Mouse (Mus musculus) hindbrain, embryonic 14.5 days (tissue): Measurements from ENCODE around the gene Pex14. TPM values are rescaled to one million over a fixed set of nuclear protein-coding genes. Genes with fewer than 3 reads are reported as not detected.

ENCODE experiments used
- ATAC-seq: fragments of 200-750 bp; cut with Nextera tagmentation; 2 replicates; pipeline ENCODE4 v1.8.0; 2017; ENCODE audit warnings: moderate number of reproducible peaks, mild to moderate bottlenecking, moderate TSS enrichment, moderate library complexity; ENCODE audit not compliant: low FRiP score
- DNase-seq: peaks from one replicate; pipeline ENCODE4 v3.0.0-alpha.2; 2015; ENCODE audit warnings: low spot score
- H3K27ac ChIP-seq: fragments of 300-500 bp; sonication (generic); 2 replicates; pipeline ENCODE4 v1.5.1; 2014; ENCODE audit warnings: mild to moderate bottlenecking, moderate library complexity
- H3K27me3 ChIP-seq: fragments of 300-500 bp; sonication (generic); 2 replicates; pipeline ENCODE4 v1.6.1; 2014; ENCODE audit warnings: mild to moderate bottlenecking, low read length, mixed read lengths; ENCODE audit not compliant: control insufficient read depth, insufficient read depth
- H3K36me3 ChIP-seq: fragments of 300-500 bp; sonication (generic); replicated peaks from 2 replicates; pipeline ENCODE4 v1.6.1; 2014; ENCODE audit not compliant: control insufficient read depth, insufficient read depth
- H3K4me1 ChIP-seq: fragments of 300-500 bp; sonication (generic); replicated peaks from 2 replicates; pipeline ENCODE4 v1.6.1; 2014; ENCODE audit warnings: antibody characterized with exemption, low read length, mixed read lengths; ENCODE audit not compliant: control insufficient read depth, insufficient read depth
- H3K4me2 ChIP-seq: fragments of 300-500 bp; sonication (generic); replicated peaks from 2 replicates; pipeline ENCODE4 v1.6.1; 2014; ENCODE audit warnings: mild to moderate bottlenecking, moderate library complexity
- H3K4me3 ChIP-seq: fragments of 300-500 bp; sonication (generic); replicated peaks from 2 replicates; pipeline ENCODE4 v1.5.1; 2014; ENCODE audit warnings: mild to moderate bottlenecking, low read length
- H3K9ac ChIP-seq: fragments of 300-500 bp; sonication (generic); 2 replicates; pipeline ENCODE4 v1.6.1; 2014
- H3K9me3 ChIP-seq: fragments of 300-500 bp; sonication (generic); 2 replicates; pipeline ENCODE4 v1.6.1; 2016; ENCODE audit warnings: low read length; ENCODE audit not compliant: control insufficient read depth
- WGBS: fragments of 180-500 bp; shearing (Covaris S2); extraction: QIAGEN DNeasy Blood & Tissue Kit; methylation state at CpG from one replicate; pipeline ENCODE4 v1.1.7; 2014; 5-methylcytosine and 5-hydroxymethylcytosine counted together
- polyA plus RNA-seq: library from polyadenylated mRNA; unstranded; fragments of >200 nt; fragmentation: Nextera tagmentation; extraction: Ambion mirVana; gene quantifications from 2 replicates; pipeline ENCODE4 v1.2.1, GENCODE M21; 2014

Gene Pex14
- polyA plus RNA-seq, 1 experiment from 2014 or later, result 47.0 TPM

DNA sequence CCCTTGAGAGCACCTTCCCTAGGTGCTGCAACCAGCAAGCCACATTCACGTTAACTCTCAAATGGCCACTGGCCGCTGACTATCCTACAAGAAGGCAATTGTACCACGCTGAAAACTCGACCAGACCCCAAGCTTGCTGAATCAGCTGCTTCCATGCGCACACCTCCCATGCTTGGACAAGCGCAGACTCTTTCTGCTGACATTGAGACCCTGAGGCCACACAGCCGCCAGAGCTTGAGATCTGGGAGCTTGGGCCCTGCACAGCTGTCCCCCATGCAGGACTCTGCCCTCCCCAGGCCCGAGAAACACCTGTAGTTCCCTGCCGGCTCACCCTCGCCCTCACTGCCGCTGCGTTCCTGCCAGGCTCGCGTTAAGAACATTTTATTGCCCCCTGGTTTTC is 127.0 kb downstream of the Pex14 start:
- peaks cover 12% of the 10 kb centered on the region for H3K4me1 ChIP-seq
- no peaks in the 10 kb centered on the region for H3K27me3 ChIP-seq
- ATAC-seq (no peak), DNase-seq (no peak)
- H3K36me3 ChIP-seq, result no peaks in the 10 kb centered on the region
- no peak overlapping the region for H3K27ac ChIP-seq
- no peaks in the 10 kb centered on the region for H3K9me3 ChIP-seq
- H3K9ac ChIP-seq, result no peak overlapping the region
- WGBS, result 82% methylated on average over 14 of the region's 14 CpGs
- H3K4me3 ChIP-seq, result no peak overlapping the region
- no peak overlapping the region for H3K4me2 ChIP-seq

DNA sequence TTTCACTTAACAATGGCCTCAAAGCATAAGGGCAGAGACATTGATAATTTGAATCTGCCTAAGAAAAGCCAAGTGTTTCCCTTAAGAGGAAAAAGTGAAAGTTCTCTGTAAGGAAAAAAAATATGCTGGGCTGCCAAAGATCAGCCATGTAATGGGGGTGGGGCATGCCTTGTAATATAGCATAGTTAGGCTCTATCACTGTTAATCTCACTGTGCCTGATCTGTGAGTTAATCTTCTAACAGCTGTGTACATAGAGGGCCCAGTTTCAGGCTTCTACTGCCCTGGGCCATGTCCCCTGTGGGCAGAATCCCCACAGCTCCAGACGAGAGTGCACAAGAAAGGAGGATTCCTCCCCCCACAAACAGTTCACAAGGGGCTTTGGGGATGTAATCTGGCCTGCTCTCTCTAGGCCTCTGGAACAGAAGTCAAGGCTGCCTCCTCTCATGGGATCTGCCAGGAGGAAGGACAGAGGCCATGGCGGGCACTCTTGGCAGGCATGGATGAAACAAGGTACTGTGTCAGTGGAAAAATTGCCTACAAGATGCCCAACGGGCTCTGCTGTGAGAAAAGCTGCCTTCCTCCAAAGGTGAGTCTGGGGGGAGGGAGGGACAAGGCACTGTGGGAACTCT is 127.9 kb downstream of the Pex14 start:
- ATAC-seq (no peak), DNase-seq (no peak)
- Histone ChIP-seq H3K4me3 (no peak overlapping the region), H3K27ac (no peak overlapping the region), H3K9ac (no peak overlapping the region), H3K27me3 (no peaks in the 10 kb centered on the region), H3K36me3 (no peaks in the 10 kb centered on the region), H3K9me3 (no peaks in the 10 kb centered on the region), H3K4me1 (peaks cover 12% of the 10 kb centered on the region), H3K4me2 (no peak overlapping the region)
- 63% methylated on average over 3 of the region's 3 CpGs for WGBS

DNA sequence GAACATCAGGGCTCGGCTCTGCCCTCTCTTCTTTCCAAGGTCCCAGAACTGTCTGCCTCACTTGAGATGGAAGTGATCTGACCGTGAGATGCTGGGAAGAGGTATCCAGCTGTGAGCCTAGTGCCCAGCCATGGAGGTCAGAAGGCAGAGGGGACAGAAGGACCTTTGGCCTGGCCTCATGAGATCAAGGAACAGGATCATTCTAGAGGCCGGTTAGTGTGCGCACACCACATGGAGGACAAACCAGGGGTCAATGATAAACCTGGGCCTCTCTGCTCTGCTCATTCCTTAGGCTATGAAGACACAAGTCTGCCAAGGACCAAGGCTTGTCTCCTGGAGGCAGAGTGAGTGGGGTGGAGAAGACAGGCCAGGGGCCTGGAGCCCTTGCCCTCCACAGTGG is 128.9 kb downstream of the Pex14 start:
- Histone ChIP-seq H3K4me1 (peaks cover 21% of the 10 kb centered on the region), H3K9ac (no peak overlapping the region), H3K27ac (no peak overlapping the region), H3K4me2 (no peak overlapping the region), H3K4me3 (no peak overlapping the region), H3K36me3 (no peaks in the 10 kb centered on the region), H3K9me3 (no peaks in the 10 kb centered on the region), H3K27me3 (no peaks in the 10 kb centered on the region)
- ATAC-seq, result no peak
- DNase-seq, result no peak
- WGBS, result 76% methylated on average over 4 of the region's 4 CpGs

DNA sequence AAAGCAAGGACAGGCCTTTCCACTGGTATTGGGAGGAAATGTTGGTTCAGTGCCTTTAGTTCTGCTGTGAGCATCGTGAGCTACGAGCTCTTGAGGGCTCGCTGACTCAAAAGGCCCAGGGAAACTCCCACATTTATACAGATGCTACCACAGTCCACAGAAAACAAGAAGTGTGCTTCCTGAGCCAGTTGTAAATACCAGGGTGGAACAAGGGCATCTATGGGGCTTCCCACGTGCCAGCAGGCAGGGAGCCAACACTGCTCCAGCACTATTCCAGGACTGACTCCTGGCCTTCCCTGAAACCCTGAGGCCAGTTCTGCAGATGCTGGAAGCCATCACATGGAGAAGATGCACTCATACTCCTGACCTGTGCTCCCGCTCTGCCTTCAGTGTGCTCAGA is 130.1 kb downstream of the Pex14 start:
- no peak overlapping the region for H3K9ac ChIP-seq
- ATAC-seq, result no peak
- H3K4me1 ChIP-seq, result peaks cover 19% of the 10 kb centered on the region
- WGBS, result 74% methylated on average over 5 of the region's 5 CpGs
- no peak for DNase-seq
- H3K4me3 ChIP-seq, result no peak overlapping the region
- H3K9me3 ChIP-seq, result no peaks in the 10 kb centered on the region
- no peaks in the 10 kb centered on the region for H3K36me3 ChIP-seq
- no peaks in the 10 kb centered on the region for H3K27me3 ChIP-seq
- H3K4me2 ChIP-seq, result no peak overlapping the region
- H3K27ac ChIP-seq, result no peak overlapping the region

DNA sequence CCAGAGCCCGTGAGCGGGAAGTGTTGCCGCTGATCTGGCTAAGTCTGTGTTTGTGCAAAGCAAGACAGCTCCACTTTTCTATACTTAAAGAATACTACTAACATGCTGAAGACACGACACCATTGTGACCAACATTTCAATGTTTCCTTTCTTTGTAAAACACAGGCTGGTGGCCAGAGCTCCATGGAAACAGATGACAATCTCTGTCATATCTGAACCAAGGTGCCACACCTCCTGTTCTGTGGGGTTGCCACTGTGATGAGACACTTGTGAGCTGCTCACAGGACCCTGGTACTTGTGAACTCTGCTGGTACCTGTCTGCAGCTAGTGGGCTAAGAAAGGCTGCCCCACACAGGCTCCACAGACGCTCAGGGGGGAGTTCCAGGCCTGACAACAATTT is 130.8 kb downstream of the Pex14 start:
- no peak overlapping the region for H3K4me2 ChIP-seq
- H3K36me3 ChIP-seq, result no peaks in the 10 kb centered on the region
- no peak for ATAC-seq
- H3K9ac ChIP-seq, result no peak overlapping the region
- no peak overlapping the region for H3K27ac ChIP-seq
- DNase-seq, result no peak
- no peak overlapping the region for H3K4me3 ChIP-seq
- H3K9me3 ChIP-seq, result no peaks in the 10 kb centered on the region
- WGBS, result 74% methylated on average over 5 of the region's 5 CpGs
- no peaks in the 10 kb centered on the region for H3K27me3 ChIP-seq
- H3K4me1 ChIP-seq, result peaks cover 15% of the 10 kb centered on the region; the same call in 1 of the 2 replicates

DNA sequence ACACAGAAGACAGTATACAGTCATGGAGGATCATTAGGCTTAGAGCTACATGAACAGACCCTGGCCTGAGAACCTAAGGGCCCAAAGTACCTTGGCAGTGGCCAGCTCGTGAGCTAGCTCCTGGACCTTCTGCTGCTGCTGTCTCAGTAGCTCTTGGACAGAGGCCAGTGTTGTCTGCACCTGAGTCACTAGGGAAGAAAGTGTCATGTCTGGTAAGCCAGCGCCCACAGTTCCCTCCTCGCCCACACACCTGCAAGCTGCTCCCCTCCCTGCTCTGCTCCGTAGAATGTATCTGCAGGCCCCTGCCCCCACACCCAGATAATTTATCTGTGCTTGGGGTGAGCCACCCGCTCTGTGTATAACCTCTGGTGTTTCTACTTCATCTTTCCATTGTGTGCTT is 133.5 kb downstream of the Pex14 start:
- Histone ChIP-seq H3K4me3 (no peak overlapping the region), H3K27me3 (no peaks in the 10 kb centered on the region), H3K4me1 (peaks cover 15% of the 10 kb centered on the region; the same call in 1 of the 2 replicates), H3K36me3 (peaks cover 5% of the 10 kb centered on the region), H3K27ac (peak overlapping the region; percentile 43; the same call in 1 of the 2 replicates), H3K9me3 (no peaks in the 10 kb centered on the region), H3K9ac (no peak overlapping the region), H3K4me2 (no peak overlapping the region)
- WGBS, result 81% methylated on average over 5 of the region's 5 CpGs
- ATAC-seq, result no peak
- DNase-seq, result no peak

DNA sequence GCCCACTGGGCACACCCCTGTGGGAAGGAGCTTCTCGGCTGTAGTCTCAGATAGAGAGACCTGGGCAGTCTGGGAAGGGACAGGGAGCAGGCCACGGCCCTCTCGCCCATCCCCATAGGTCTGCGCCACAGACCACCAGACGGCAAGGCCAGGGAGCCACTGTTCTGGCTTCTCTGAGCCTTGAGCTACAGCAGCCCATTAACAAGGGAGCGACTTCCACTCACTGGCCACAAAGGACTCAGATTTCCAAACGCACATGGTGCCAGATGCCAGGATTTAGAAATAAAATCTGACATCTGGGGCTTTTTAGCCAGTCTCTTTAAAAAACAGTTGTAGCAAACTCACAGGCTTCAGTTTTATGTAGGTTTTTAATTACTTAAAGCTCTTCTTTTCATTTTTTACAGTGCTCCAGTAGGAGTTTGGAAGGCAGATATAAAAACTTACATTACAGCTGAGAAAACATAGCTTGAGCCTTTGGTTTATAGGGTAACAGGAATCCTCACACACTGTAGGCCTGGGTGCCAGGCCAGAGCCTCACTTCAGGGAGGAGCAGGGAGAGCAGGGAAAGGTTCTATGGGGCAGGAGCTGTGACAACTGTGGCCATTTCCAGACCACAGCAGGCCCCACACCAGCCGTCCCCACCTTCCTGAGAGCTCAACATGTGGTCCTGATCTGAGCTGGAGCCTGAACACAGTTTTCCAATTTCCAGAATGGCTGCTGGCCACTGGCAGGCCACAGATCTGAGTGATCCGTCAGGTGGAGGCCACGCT is 134.9 kb downstream of the Pex14 start:
- H3K4me3 ChIP-seq, result no peak overlapping the region
- no peak for DNase-seq
- 85% methylated on average over 10 of the region's 10 CpGs for WGBS
- H3K27ac ChIP-seq, result no peak overlapping the region
- no peak overlapping the region for H3K4me2 ChIP-seq
- peaks cover 7% of the 10 kb centered on the region for H3K36me3 ChIP-seq
- no peak for ATAC-seq
- H3K9ac ChIP-seq, result no peak overlapping the region
- H3K27me3 ChIP-seq, result no peaks in the 10 kb centered on the region
- H3K9me3 ChIP-seq, result no peaks in the 10 kb centered on the region
- H3K4me1 ChIP-seq, result peaks cover 15% of the 10 kb centered on the region; the same call in 1 of the 2 replicates

DNA sequence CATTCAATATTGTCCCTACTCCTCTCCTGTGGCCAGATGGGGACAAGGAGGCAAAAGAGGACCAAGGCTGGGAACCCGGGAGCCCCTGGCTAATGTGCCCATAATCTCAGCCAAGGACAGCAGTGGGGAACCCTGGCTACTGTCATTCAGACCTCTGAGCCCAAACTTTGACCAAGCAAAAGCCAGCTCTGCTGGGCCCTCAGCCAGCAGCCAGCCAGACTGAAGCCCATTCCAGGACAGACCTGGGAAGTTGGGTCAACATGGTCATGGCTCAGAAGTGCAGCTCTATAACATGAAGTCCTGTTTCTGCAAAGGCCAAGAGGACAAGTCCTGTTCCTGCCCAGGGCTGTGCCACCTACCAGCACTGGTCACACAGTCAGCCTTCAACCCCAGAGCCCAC is 137.6 kb downstream of the Pex14 start:
- ATAC-seq (no peak), DNase-seq (no peak)
- WGBS, result 100% methylated on average over 1 of the region's 1 CpGs

DNA sequence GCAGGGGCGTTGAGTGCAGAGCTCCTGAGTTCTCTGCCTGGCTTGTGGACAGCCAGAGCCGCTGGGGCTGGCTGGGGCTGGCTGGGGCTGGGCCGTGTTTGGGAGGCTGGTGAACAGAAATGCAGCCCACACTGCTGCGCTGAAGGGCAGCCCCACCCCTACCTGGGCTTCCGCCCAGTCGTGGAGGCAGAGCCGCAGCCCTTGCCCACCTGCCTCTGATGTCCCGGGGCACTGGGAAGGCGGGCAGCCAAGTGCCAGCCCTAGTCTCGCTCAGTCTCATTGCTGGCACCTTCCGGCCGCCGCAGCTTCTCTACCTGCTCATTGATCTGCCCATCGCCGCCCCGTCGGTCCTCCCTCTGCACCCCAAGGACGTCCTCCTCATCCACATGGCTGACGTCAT is 138.6 kb downstream of the Pex14 start:
- Histone ChIP-seq H3K9me3 (no peaks in the 10 kb centered on the region), H3K27ac (no peak overlapping the region), H3K4me3 (no peak overlapping the region), H3K36me3 (peaks cover 7% of the 10 kb centered on the region), H3K27me3 (no peaks in the 10 kb centered on the region; the same call in 1 of the 2 replicates), H3K4me1 (peaks cover 4% of the 10 kb centered on the region; the same call in 1 of the 2 replicates), H3K4me2 (no peak overlapping the region), H3K9ac (no peak overlapping the region)
- no peak for ATAC-seq
- 95% methylated on average over 19 of the region's 19 CpGs for WGBS
- no peak for DNase-seq

More for the DNA sequence above, 137.6 kb downstream of the Pex14 start:
- Histone ChIP-seq H3K4me2 (no peak overlapping the region), H3K27me3 (no peaks in the 10 kb centered on the region), H3K36me3 (peaks cover 7% of the 10 kb centered on the region), H3K4me1 (peaks cover 10% of the 10 kb centered on the region; the same call in 1 of the 2 replicates), H3K9me3 (no peaks in the 10 kb centered on the region), H3K9ac (no peak overlapping the region), H3K4me3 (no peak overlapping the region), H3K27ac (no peak overlapping the region)
